Mouse (Mus musculus) cerebellum, adult 8-10 months (tissue): ENCODE results near the gene Saxo1.

Source experiments
- DNase-seq: peaks from one replicate; pipeline ENCODE4 v3.0.0; 2022

Saxo1 gene

GRCm38 (mm10) chr4:86527162-86528136, 30.7 kb downstream of the Saxo1 start:
- no peak for DNase-seq

GRCm38 (mm10) chr4:86524483-86524882, 33.6 kb downstream of the Saxo1 start:
- no peak for DNase-seq

GRCm38 (mm10) chr4:86523771-86524170, 34.4 kb downstream of the Saxo1 start:
- no peak for DNase-seq

GRCm38 (mm10) chr4:86520695-86521094, 37.4 kb downstream of the Saxo1 start:
- DNase-seq, result no peak

GRCm38 (mm10) chr4:86519953-86520352, 38.2 kb downstream of the Saxo1 start:
- DNase-seq, result no peak

GRCm38 (mm10) chr4:86504656-86505055, 53.5 kb downstream of the Saxo1 start:
- no peak for DNase-seq

GRCm38 (mm10) chr4:86499561-86499960, 58.6 kb downstream of the Saxo1 start:
- DNase-seq, result no peak

- no peak for DNase-seq
Observed at GRCm38 (mm10) chr4:86498754-86499153, 59.4 kb downstream of the Saxo1 start.

GRCm38 (mm10) chr4:86489128-86489527, 69.0 kb downstream of the Saxo1 start:
- DNase-seq, result no peak

- DNase-seq, result no peak
Observed at GRCm38 (mm10) chr4:86486901-86487300, 71.2 kb downstream of the Saxo1 start.

GRCm38 (mm10) chr4:86486491-86486890, 71.6 kb downstream of the Saxo1 start:
- no peak for DNase-seq

- DNase-seq, result no peak
Observed at GRCm38 (mm10) chr4:86485052-86485451, 73.1 kb downstream of the Saxo1 start.

GRCm38 (mm10) chr4:86483686-86484085, 74.4 kb downstream of the Saxo1 start:
- DNase-seq, result no peak

GRCm38 (mm10) chr4:86483013-86483615, 75.0 kb downstream of the Saxo1 start:
- no peak for DNase-seq

- DNase-seq, result no peak
Observed at GRCm38 (mm10) chr4:86480891-86481290, 77.2 kb downstream of the Saxo1 start.

- DNase-seq, result no peak
Observed at GRCm38 (mm10) chr4:86464808-86465207, 93.3 kb downstream of the Saxo1 start.

GRCm38 (mm10) chr4:86450468-86450867, 107.7 kb downstream of the Saxo1 start:
- no peak for DNase-seq

- no peak for DNase-seq
Observed at GRCm38 (mm10) chr4:86436336-86436735, 121.8 kb downstream of the Saxo1 start.

GRCm38 (mm10) chr4:86435631-86436030, 122.5 kb downstream of the Saxo1 start:
- DNase-seq, result no peak

GRCm38 (mm10) chr4:86428091-86428745, 129.9 kb downstream of the Saxo1 start:
- no peak for DNase-seq

- DNase-seq, result no peak
Observed at GRCm38 (mm10) chr4:86427312-86427711, 130.8 kb downstream of the Saxo1 start.

- no peak for DNase-seq
Observed at GRCm38 (mm10) chr4:86426549-86426948, 131.6 kb downstream of the Saxo1 start.

- no peak for DNase-seq
Observed at GRCm38 (mm10) chr4:86425581-86425980, 132.5 kb downstream of the Saxo1 start.

- no peak for DNase-seq
Observed at GRCm38 (mm10) chr4:86422586-86422985, 135.5 kb downstream of the Saxo1 start.
